Comparison of ENCODE assay signal across 22 mouse cellular contexts in genomic region chr16:34417966-34418365, GRCm38 (mm10).
A peak's percentile ranks its signal among the peaks of the same experiment; 100 is the strongest.
DNase-seq lines count a peak whose midpoint lies in the region; ATAC-seq lines count a peak whose summit lies in the region.
"Had no signal": no experiment of that assay in that cellular context is flagged by ENCODE, and none has a peak within 500 bp of the region (broad histone marks: within the 10 kb centered on the region; RNA-seq: fewer than 3 reads in every experiment).

No protein-coding gene starts in this region.

- H3K36me3 ChIP-seq in hindbrain, embryonic 14.5 days (replicated peaks; ENCODE audit: control insufficient read depth, insufficient read depth): no peaks in the 10 kb centered on the region
- H3K36me3 ChIP-seq: forebrain, embryonic 10.5 days; heart, embryonic 12.5 days; heart, embryonic 15.5 days; hindbrain, embryonic 15.5 days had no signal

- H3K4me3 ChIP-seq in hindbrain, embryonic 14.5 days (replicated peaks; ENCODE audit: low read length): no peak overlapping the region
- H3K4me3 ChIP-seq: forebrain, embryonic 10.5 days; forebrain, embryonic 13.5 days; heart, embryonic 12.5 days; heart, embryonic 15.5 days; hindbrain, embryonic 15.5 days had no signal

- no peak for ATAC-seq in hindbrain, embryonic 14.5 days (ENCODE audit: low FRiP score)
- ATAC-seq: forebrain, embryonic 13.5 days; forebrain, embryonic 16.5 days; Patski had no signal

- intact Hi-C loops in heart, postnatal 14 days (cut with DNase I): no loop called here

- no peak overlapping the region for H3K9ac ChIP-seq in hindbrain, embryonic 14.5 days
- H3K9ac ChIP-seq: forebrain, embryonic 13.5 days; heart, embryonic 12.5 days; heart, embryonic 15.5 days; hindbrain, embryonic 15.5 days had no signal

- no peak overlapping the region for H3K4me2 ChIP-seq in hindbrain, embryonic 14.5 days (replicated peaks)
- H3K4me2 ChIP-seq: forebrain, embryonic 13.5 days; heart, embryonic 12.5 days; heart, embryonic 15.5 days; hindbrain, embryonic 15.5 days had no signal

- H3K27me3 ChIP-seq in hindbrain, embryonic 14.5 days (ENCODE audit: control insufficient read depth, insufficient read depth, low read length): no peaks in the 10 kb centered on the region
- H3K27me3 ChIP-seq: forebrain, embryonic 13.5 days; heart, embryonic 12.5 days; heart, embryonic 15.5 days; hindbrain, embryonic 15.5 days; Patski had no signal

- peak; percentile 47 for DNase-seq in gastrocnemius, adult 18-20 months (ENCODE audit: low spot score)
- no peak for DNase-seq in gastrocnemius, postnatal 4 days (ENCODE audit: low spot score in 2 of 2)
- peak; percentile 86 for DNase-seq in heart, adult 11 months
- DNase-seq in heart, postnatal 14 days: no peak
- peak; percentile 53 for DNase-seq in retina, postnatal 1 day
- DNase-seq in retina, embryonic 14.5 days (ENCODE audit: low spot score): no peak
- no peak for DNase-seq in hindbrain, embryonic 14.5 days (ENCODE audit: low spot score)
- DNase-seq: adrenal gland, postnatal 10 days; adrenal gland, postnatal 36 days; cerebellum, adult 18-20 months; cerebellum, adult 9-10 months; cerebellum, postnatal 14 days; heart, adult 18-20 months; heart, postnatal 10 days; heart, postnatal 4 days had no signal

- H3K9me3 ChIP-seq in hindbrain, embryonic 14.5 days (ENCODE audit: control insufficient read depth, low read length): no peaks in the 10 kb centered on the region
- H3K9me3 ChIP-seq: forebrain, embryonic 10.5 days; forebrain, embryonic 13.5 days; heart, embryonic 12.5 days; heart, embryonic 15.5 days; hindbrain, embryonic 15.5 days had no signal

- H3K27ac ChIP-seq in hindbrain, embryonic 14.5 days: no peak overlapping the region
- H3K27ac ChIP-seq: forebrain, embryonic 10.5 days; forebrain, embryonic 13.5 days; heart, embryonic 15.5 days; hindbrain, embryonic 15.5 days had no signal

- peaks cover 35% of the 10 kb centered on the region for H3K4me1 ChIP-seq in hindbrain, embryonic 14.5 days (replicated peaks; ENCODE audit: control insufficient read depth, insufficient read depth, low read length)

- 26% methylated on average over 3 of the region's 3 CpGs for WGBS in hindbrain, embryonic 14.5 days

Comparison
In these comparisons a context has a peak if more than half of its experiments do, and no peak if none do; other contexts are left out.
1. DNase-seq: peak in gastrocnemius, adult 18-20 months (single experiment), heart, adult 11 months (single experiment) and retina, postnatal 1 day (single experiment); none in gastrocnemius, postnatal 4 days (0 of 2), heart, postnatal 14 days (0 of 2), retina, embryonic 14.5 days (single experiment) and hindbrain, embryonic 14.5 days (single experiment).